Mouse (Mus musculus) cerebellum, adult 9-11 months (tissue): ENCODE measurements around the gene Cd300lf.

Experiments used
- DNase-seq: peaks from one replicate; pipeline ENCODE4 v3.0.0; 2022

Gene Cd300lf

GRCm38 (mm10) chr11:115133800-115134199, at the start of gene Cd300lf:
Cd300lf (minus strand) TSS chr11:115133992.
- DNase-seq = no peak

- DNase-seq = peak; percentile 81
These were observed 48.3 kb upstream of the Cd300lf start for GRCm38 (mm10) chr11:115181913-115182638.

DNA sequence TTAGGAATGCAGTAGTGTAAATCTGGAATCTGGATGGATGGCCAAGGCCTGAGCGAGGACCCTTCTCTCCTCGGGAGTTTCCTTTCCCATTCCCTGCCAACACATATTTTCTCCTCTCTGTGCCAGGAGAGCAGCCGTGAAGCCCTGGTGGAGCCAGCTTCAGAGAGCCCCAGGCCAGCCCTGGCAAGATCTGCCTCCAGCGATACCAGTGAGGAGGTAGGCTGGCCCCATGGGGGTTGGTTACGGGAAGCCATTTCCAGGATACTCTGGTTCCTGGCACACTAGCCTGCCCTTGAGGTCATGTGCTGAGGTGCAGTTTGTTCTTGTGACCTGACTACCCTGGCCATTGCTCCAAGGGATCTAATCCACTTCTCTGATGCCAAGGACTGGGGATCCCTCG, 46.1 kb upstream of the Cd300lf start:
- DNase-seq = no peak

- no peak for DNase-seq
These were observed 45.4 kb upstream of the Cd300lf start for GRCm38 (mm10) chr11:115179191-115179590.

DNA sequence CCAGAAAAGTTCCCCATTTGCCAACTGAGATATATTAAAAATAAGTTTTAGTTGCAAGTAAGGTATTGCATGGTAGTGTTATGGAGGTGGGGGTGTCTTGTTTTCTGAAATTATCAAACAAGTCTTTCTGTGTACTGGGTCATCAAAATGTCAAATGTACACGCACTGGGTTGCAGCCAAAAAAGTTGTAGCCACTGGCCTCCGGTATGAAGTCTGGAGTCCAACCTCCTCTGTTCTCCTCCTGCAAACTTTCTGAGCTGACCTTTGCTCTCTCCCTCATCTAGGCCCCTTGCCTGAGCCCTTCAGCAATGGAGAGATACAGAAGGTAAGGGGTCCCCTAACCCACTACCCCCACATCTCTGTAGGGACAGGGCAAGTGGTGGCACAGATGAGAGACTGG, 45.0 kb upstream of the Cd300lf start:
- no peak for DNase-seq

- DNase-seq = no peak
These were observed 43.9 kb upstream of the Cd300lf start for GRCm38 (mm10) chr11:115177559-115178195.

DNA sequence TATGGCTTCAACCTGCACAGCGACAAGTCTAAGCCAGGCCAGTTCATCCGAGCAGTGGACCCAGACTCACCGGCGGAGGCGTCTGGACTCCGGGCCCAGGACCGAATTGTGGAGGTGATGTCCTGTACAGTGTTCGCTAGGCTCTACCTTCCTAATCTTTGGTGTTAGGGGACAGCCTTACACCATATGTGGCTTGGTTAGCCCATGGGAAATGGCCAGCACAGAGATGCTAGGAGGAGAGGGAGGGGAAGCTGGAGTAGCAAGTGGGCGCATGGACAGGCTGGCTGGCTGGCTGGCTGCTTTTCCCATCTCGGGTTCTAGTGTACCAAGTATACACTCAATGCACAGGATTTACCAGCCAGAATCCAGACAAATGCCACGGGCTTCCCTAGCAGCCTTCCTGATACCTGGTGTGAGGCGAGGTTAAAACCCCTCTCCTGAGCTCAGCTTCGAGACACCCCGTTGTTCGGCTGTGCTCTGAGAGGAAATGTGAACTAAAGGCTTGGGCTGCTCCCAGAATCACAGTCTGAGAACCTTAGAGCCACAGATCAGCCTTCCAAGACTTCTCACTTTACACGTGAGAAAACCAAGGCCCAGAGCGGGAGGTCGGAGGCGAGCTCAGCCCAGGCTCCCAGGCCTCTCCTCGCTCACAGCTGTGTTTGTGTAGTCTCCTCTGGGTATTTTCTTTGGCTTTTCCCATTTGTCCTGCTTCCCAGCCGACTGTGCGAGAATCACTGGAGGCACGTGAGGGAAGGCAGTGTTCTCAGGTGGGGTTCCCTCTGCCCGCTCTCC, 42.8 kb upstream of the Cd300lf start:
- no peak for DNase-seq

- no peak for DNase-seq
These were observed 40.0 kb upstream of the Cd300lf start for GRCm38 (mm10) chr11:115173549-115174339.

DNA sequence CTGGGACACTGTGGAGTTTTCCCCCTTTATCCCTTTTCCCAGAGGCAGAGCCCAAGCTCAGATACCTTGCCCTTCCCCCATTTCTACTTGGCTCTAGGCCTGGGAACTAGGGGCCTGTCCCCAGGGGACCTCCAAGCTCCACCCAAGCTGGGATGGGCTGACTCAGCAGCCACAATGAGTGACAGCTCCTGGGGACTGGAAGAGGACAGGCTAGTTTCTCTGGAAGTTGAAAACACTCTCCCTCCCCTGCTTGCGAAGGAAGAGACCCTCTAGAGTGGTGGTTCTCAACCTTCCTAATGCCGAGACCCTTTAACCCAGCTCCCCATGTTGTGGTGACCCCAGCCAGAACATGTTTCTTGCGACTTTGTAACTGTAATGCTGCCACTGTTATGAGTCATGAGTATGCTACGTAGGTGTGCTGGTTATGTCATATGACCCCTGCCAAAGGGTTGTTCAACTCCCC, 39.1 kb upstream of the Cd300lf start:
- DNase-seq = no peak

DNA sequence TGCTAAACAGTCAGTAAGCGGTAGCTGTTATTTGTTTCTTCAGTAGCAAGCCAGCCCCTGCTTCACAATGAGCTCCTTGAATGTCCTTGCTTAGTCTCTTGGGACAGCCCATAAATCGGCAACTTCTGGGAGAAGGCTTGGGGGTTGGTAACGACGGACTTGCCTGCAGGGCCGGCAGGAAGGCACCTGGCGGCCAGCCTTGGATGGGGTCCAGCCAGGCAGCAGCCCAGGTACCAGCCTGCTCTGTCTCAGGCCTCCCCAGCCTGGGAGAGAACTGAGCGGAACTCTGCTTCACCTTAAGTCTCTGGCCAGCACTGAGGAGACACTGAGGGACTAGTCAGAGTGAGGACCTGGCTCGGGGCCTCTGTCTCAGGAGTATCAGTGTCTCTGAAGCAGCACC, 37.3 kb upstream of the Cd300lf start:
- DNase-seq = peak; percentile 78

DNA sequence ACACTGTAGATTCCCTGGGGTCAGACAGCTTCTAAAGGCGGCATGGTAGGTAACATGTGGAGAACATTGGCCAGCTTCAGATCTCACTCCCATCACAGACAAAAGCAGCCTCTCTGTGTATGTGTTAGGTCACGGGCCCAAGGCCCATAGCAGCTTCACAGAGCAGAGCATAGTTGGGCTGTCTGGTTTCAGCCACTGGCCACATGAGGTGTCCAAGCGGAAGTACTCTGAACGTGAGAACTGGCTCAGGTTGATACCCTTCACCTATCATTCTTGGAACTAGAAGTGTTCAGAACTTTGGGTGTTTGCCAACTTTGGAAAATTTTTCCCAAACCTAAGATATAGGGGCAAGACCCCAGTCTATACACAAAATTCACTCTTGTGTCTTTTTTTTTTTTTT, 35.6 kb upstream of the Cd300lf start:
- no peak for DNase-seq

GRCm38 (mm10) chr11:115167631-115168249, 33.9 kb upstream of the Cd300lf start:
- no peak for DNase-seq

DNA sequence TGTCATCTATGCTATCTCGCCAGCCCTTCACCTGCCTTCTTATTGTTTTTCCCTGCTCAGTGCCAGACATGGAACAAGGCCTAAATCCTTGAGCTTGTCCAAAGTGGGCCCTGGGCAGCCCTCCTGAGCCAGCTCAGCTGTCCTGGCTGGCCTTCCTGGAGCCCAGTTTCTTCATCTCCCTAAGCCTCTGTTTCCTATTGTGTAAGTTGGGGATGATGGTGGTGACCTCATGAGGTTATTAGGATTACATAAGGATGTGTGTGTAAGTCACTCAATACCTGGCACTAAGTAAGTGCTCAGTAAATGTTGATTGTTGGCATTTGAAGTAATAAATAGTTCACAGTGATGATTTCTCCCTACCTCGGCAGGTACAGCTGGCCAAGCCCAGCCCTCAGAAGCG, 33.0 kb upstream of the Cd300lf start:
- no peak for DNase-seq

DNA sequence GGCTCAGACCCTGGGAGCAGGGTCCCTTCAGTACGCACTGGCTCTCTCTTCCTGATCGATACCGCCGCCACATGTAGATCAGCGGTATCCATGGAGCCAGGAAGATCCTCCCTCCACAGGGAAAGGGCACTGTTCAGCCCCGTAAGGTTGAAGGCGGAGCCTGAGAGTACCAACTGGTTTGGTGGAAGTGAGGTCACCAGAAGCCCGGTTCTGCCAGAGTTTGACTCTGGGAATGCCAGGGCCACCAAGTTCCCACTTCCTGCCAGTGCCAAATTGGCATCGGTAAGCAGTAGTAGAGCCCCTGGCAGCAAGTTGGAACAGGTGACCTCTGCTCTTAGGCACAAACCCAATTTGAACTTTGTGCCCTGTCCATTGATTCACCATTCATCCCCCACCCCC, 31.2 kb upstream of the Cd300lf start:
- DNase-seq = peak; percentile 83

DNA sequence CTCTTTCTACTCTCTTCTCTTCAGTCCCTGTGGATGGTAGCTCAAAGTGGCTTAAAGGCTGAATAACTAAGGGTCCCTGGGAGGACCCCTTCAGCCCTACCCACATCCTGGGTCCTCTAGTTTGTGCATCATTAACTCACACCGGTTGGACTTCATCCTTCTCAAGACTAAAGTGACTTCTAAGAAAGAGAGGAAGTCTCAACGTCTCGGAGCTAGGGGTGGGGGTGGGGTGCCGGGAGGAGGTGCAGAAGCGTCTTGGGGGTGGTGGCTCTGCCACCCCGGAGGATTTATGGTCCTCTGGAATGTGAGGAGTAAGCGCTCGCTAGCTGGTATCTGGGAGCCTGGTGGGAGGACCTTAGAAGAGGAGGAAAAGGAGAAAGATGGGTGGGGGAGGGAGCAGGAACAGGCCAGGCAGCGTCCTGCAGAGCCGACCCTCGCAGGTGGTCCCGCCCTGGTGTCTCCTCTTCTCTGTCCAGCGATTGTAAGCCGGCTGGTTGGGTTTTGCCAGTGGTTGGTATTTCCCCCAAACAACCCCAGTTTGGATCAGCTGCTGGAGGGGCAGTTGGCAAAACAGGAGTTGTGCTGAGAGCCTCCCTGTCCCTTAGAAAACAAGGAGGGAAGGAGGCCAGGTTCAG, 30.7 kb upstream of the Cd300lf start:
- peak; percentile 57 for DNase-seq

- DNase-seq = no peak
These were observed 29.9 kb upstream of the Cd300lf start for GRCm38 (mm10) chr11:115163568-115164150.

GRCm38 (mm10) chr11:115162832-115163480, 29.2 kb upstream of the Cd300lf start, which contains the start of gene Slc9a3r1:
Slc9a3r1 (plus strand) TSS chr11:115163341.
- peak; percentile 99 for DNase-seq

DNA sequence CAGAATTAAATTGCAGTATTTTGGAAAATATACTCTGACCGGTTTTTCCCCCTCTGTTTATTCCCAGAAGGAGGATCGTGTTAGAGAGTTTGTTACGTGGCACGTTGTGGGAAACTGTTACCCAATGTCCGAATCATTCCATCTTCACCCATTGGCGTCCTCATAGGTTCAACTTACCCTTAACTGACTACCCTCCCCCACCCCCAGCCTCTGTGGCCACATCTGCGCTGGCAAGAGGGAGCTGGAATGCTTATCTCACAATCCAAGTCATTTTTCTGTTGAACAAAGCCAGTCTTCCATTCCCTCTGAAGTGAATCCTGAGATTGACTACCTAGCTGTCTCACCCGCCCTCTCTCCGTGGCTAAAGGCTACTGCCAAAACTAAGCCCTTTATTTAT, 28.4 kb upstream of the Cd300lf start:
- DNase-seq = peak; percentile 42

DNA sequence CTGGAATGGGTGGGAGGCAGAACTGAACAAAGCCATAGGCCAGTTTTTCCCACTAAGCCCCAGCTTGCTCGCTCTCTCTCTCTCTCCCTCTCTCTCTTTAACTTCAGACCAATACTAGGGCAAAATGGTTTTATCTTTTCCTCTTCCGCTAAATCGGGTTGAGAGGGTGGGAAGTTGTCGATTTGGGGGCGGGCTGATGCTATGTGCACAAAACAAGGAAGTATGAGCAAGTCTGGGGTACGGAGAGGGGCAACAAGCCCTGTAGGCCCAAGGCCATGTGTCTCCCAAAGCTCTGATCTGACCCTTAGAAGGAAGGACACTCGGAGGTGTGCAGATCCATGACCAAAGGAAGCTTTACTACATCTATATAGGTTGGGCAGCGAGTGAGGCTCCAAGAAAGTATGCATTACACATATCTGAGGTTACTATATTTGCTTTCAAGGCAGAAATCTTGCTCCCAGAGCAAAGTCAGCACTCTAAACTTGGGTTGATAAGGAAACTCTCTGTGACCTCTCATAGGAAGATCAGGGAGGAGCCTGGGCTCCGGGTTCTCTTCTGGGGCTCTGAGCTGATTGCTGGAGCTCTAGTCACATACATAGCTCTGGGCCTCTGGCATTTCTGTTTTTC, 27.9 kb upstream of the Cd300lf start:
- DNase-seq = peak; percentile 42

- DNase-seq = peak; percentile 77
These were observed 27.2 kb upstream of the Cd300lf start for GRCm38 (mm10) chr11:115160883-115161577.
